Mouse (Mus musculus) testis, adult 10 weeks (tissue): ENCODE data around the gene Gm21953. TPM values are rescaled to one million over a fixed set of nuclear protein-coding genes. Genes with fewer than 3 reads are reported as not detected.

Experiments used
- polyA plus RNA-seq: library from polyadenylated mRNA; stranded (reverse); fragments of 350-450 nt; fragmentation: Illumina TruSeq; extraction: RNeasy Lipid Tissue Mini Kit (QIAGEN cat#74804); gene quantifications from one replicate; pipeline ENCODE4 v1.2.3, GENCODE M21; 2014; ENCODE audit warnings: low read depth, low replicate concordance

Gene Gm21953
- polyA plus RNA-seq = not detected

GRCm38 (mm10) chr4:42293967-42294366, at the start of gene Gm21953:
Gene Gm21953 (plus strand): TSS chr4:42294267.

GRCm38 (mm10) chr4:42255467-42255866, 38.6 kb upstream of the Gm21953 start, which contains the start of gene Ccl21b:
Gene Ccl21b (plus strand): TSS chr4:42255767.

DNA sequence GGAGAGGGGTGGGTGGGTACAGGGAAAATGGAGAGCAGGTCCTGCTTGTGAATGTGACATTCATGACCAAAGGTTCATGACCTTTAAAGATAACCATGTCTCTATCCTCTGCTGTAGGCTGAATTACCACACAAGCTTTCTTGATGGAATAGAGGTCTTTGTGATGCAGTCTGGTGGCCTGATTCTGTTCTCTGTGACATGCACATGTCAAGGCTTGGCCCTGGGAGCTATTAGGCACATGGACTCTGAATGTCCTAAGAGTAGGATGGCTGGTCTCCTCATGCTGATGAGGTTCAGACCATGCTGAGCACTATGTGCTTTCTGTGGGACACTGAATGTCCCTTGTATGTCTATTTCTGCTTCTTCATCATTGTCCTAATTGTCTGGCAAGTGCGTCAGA, 24.0 kb downstream of the Gm21953 start, which contains the start of gene Fam205a3:
Gene Fam205a3 (plus strand): TSS at position 301 of the 400 bp plus-strand sequence.

Other genes starting within 250 kb of the Gm21953 start
- gene Gm3893, start 203.1 kb upstream of the Gm21953 start, polyA plus RNA-seq = not detected
- gene Gm13304, start 179.4 kb upstream of the Gm21953 start, polyA plus RNA-seq = not detected
- not detected for gene Gm13306, start 140.8 kb upstream of the Gm21953 start, polyA plus RNA-seq
- gene Gm13305, start 125.7 kb upstream of the Gm21953 start, polyA plus RNA-seq = 4.8 TPM
- gene Gm10600, start 53.6 kb upstream of the Gm21953 start, polyA plus RNA-seq = 0.48 TPM
- not detected for gene Ccl21b, start 38.5 kb upstream of the Gm21953 start, polyA plus RNA-seq
- gene Fam205a3, start 24.1 kb downstream of the Gm21953 start, polyA plus RNA-seq = not detected
- gene Gm21586, start 145.1 kb downstream of the Gm21953 start, polyA plus RNA-seq = not detected
- gene Gm2163, start 172.5 kb downstream of the Gm21953 start, polyA plus RNA-seq = 6.6 TPM
- not detected for gene Fam205a2, start 233.9 kb downstream of the Gm21953 start, polyA plus RNA-seq